Mouse (Mus musculus): ENCODE data around the gene Gad2. TPM values are rescaled to one million over a fixed set of nuclear protein-coding genes. Genes with fewer than 3 reads are reported as not detected.

Gad2 gene
- total and polyA plus RNA-seq, 2 experiments from 2014 or later, result 49.4 to 52.6 TPM

GRCm38 (mm10) chr2:22670415-22670814 lies 48.4 kb downstream of the Gad2 start:
- Histone ChIP-seq H3K36me3 (ENCODE audit: insufficient read depth, low read length) (no peaks in the 10 kb centered on the region), H3K9me3 (ENCODE audit: low read length) (no peaks in the 10 kb centered on the region), H3K27me3 (ENCODE audit: insufficient read depth, low read length) (no peaks in the 10 kb centered on the region), H3K4me3 (ENCODE audit: low read depth, low read length) (no peak overlapping the region), H3K9ac (replicated peaks; ENCODE audit: low read length, poor library complexity, severe bottlenecking) (no peak overlapping the region), H3K4me1 (ENCODE audit: insufficient read depth, low read length) (no peaks in the 10 kb centered on the region), H3K4me2 (ENCODE audit: low read depth, low read length, poor library complexity, severe bottlenecking) (no peak overlapping the region), H3K27ac (ENCODE audit: low read depth, low read length) (no peak overlapping the region)
- no peak for TF ChIP-seq CTCF (IDR thresholded peaks at IDR 0.05)
- ATAC-seq (ENCODE audit: low FRiP score) (no peak), DNase-seq (ENCODE audit: low spot score) (peak; percentile 58)
- 75% methylated on average over 2 of the region's 2 CpGs for WGBS

GRCm38 (mm10) chr2:22671348-22671747 lies 49.3 kb downstream of the Gad2 start:
- ATAC-seq (ENCODE audit: low FRiP score), result no peak
- no peak for TF ChIP-seq CTCF (IDR thresholded peaks at IDR 0.05)
- Histone ChIP-seq H3K9me3 (ENCODE audit: low read length) (no peaks in the 10 kb centered on the region), H3K27me3 (ENCODE audit: insufficient read depth, low read length) (no peaks in the 10 kb centered on the region), H3K9ac (replicated peaks; ENCODE audit: low read length, poor library complexity, severe bottlenecking) (no peak overlapping the region), H3K4me2 (ENCODE audit: low read depth, low read length, poor library complexity, severe bottlenecking) (no peak overlapping the region), H3K4me1 (ENCODE audit: insufficient read depth, low read length) (no peaks in the 10 kb centered on the region), H3K36me3 (ENCODE audit: insufficient read depth, low read length) (no peaks in the 10 kb centered on the region), H3K27ac (ENCODE audit: low read depth, low read length) (no peak overlapping the region), H3K4me3 (ENCODE audit: low read depth, low read length) (no peak overlapping the region)
- WGBS, result 84% methylated on average over 1 of the region's 1 CpGs
- DNase-seq (ENCODE audit: low spot score), result no peak

DNA sequence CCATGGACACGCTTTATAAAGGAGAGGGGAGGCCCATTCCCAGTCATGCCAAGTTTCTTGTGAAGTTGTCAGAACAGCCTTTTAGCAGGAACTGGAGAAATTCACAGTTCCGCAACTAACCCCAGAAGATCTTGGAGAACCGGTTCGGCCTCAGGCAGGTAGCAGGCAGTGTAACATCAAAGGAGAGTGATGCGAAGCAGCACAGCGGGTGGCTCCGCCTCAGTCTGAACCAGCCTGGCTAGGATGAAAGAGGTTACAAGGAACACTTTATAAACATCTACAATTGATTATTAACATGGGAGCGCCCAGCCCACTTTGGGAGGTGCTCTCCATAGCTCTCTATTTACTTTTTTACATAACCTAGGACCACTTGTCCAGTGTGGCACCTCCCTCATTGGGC lies 55.1 kb downstream of the Gad2 start:
- 32% methylated on average over 8 of the region's 8 CpGs for WGBS
- DNase-seq (ENCODE audit: low spot score) (no peak), ATAC-seq (ENCODE audit: low FRiP score) (peak; percentile 52)

DNA sequence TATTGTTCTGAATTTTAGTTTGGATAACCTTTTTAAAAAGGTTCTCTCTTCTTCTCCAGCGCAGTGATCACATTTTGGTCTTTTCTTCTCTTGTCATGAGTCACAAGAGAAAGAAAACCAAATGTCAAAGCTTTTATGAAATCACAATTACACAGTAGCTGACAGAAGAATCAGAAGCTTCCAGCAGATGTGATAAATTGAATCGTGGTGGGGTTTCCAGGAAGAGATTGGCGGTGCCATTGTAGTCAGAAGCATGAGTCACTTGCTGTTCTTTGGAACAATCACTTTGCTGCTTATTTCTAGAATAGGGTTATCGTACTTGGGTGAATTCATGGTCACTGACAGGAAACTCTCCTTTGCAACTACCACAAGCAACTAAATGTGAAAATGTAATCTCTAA lies 57.9 kb downstream of the Gad2 start:
- no peaks in the 10 kb centered on the region for H3K36me3 ChIP-seq (ENCODE audit: insufficient read depth, low read length)
- no peak overlapping the region for H3K27ac ChIP-seq (ENCODE audit: low read depth, low read length)
- no peak for ATAC-seq (ENCODE audit: low FRiP score)
- H3K4me3 ChIP-seq (ENCODE audit: low read depth, low read length), result no peak overlapping the region
- TF ChIP-seq CTCF (IDR thresholded peaks at IDR 0.05), result no peak
- no peaks in the 10 kb centered on the region for H3K9me3 ChIP-seq (ENCODE audit: low read length)
- H3K27me3 ChIP-seq (ENCODE audit: insufficient read depth, low read length), result no peaks in the 10 kb centered on the region
- DNase-seq (ENCODE audit: low spot score), result no peak
- no peaks in the 10 kb centered on the region for H3K4me1 ChIP-seq (ENCODE audit: insufficient read depth, low read length)
- 30% methylated on average over 4 of the region's 4 CpGs for WGBS
- no peak overlapping the region for H3K4me2 ChIP-seq (ENCODE audit: low read depth, low read length, poor library complexity, severe bottlenecking)
- no peak overlapping the region for H3K9ac ChIP-seq (replicated peaks; ENCODE audit: low read length, poor library complexity, severe bottlenecking)

More for the DNA sequence above, 55.1 kb downstream of the Gad2 start:
- Histone ChIP-seq H3K9ac (replicated peaks; ENCODE audit: low read length, poor library complexity, severe bottlenecking) (no peak overlapping the region), H3K4me3 (ENCODE audit: low read depth, low read length) (no peak overlapping the region), H3K9me3 (ENCODE audit: low read length) (no peaks in the 10 kb centered on the region), H3K27me3 (ENCODE audit: insufficient read depth, low read length) (no peaks in the 10 kb centered on the region), H3K4me1 (ENCODE audit: insufficient read depth, low read length) (no peaks in the 10 kb centered on the region), H3K4me2 (ENCODE audit: low read depth, low read length, poor library complexity, severe bottlenecking) (no peak overlapping the region), H3K36me3 (ENCODE audit: insufficient read depth, low read length) (no peaks in the 10 kb centered on the region), H3K27ac (ENCODE audit: low read depth, low read length) (no peak overlapping the region)
- TF ChIP-seq CTCF (IDR thresholded peaks at IDR 0.05), result no peak

- Histone ChIP-seq H3K27me3 (ENCODE audit: insufficient read depth, low read length) (no peaks in the 10 kb centered on the region), H3K9ac (replicated peaks; ENCODE audit: low read length, poor library complexity, severe bottlenecking) (no peak overlapping the region), H3K36me3 (ENCODE audit: insufficient read depth, low read length) (no peaks in the 10 kb centered on the region), H3K4me1 (ENCODE audit: insufficient read depth, low read length) (no peaks in the 10 kb centered on the region), H3K9me3 (ENCODE audit: low read length) (no peaks in the 10 kb centered on the region), H3K4me2 (ENCODE audit: low read depth, low read length, poor library complexity, severe bottlenecking) (no peak overlapping the region), H3K27ac (ENCODE audit: low read depth, low read length) (no peak overlapping the region), H3K4me3 (ENCODE audit: low read depth, low read length) (no peak overlapping the region)
- WGBS, result 82% methylated on average over 7 of the region's 7 CpGs
- ATAC-seq (ENCODE audit: low FRiP score) (no peak), DNase-seq (ENCODE audit: low spot score) (no peak)
- peak; percentile 43; the same call in 1 of the 2 replicates for TF ChIP-seq CTCF (IDR thresholded peaks at IDR 0.05)
Measured at GRCm38 (mm10) chr2:22689969-22690368, 68.0 kb downstream of the Gad2 start.

DNA sequence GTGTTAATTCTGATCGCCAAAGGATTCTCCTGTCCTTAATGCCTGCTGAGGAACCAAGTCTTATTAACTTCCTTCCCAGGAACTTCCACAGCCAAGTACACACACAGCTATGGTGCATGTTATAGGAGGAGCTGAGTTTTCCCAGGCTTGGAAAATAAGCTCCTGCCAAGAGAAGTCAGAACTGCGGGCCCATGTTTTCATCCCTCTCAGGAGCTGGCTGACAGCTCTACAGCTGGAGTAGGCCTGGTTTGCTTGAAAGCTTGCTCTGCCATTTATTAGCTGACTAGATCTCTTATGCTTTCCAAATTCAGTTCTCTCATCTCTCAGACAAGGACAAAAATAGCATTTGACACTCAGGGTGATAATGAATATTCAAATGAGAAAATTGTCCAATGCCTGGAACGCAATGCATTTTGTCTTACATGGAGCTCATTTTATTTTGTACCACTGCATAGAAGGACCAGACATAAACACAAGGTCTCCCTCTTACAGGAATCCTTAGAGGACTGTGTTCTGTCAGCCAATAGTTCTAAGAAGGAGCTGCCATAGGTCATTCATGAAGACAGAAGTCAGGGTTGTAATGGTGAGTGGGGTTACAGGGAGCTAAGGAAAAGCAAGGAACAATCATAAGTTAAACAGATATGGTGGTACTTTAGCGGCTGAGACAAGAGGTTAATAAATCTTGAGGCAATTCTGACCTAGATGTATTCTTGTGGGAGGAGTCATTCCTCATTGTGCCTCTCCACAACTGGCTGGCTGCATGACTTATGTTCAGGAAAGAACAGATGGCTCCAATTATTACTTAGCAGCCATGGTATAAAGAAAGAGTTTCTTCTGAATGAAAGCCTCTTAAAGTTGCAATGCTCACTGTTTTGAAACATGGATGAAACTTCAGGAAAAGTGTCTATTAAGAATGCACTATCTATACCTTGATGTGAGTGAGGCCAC lies 83.0 kb downstream of the Gad2 start:
- no peak for ATAC-seq (ENCODE audit: low FRiP score)
- Histone ChIP-seq H3K27me3 (ENCODE audit: insufficient read depth, low read length) (no peaks in the 10 kb centered on the region), H3K9ac (replicated peaks; ENCODE audit: low read length, poor library complexity, severe bottlenecking) (no peak overlapping the region), H3K36me3 (ENCODE audit: insufficient read depth, low read length) (no peaks in the 10 kb centered on the region), H3K4me2 (ENCODE audit: low read depth, low read length, poor library complexity, severe bottlenecking) (no peak overlapping the region), H3K27ac (ENCODE audit: low read depth, low read length) (no peak overlapping the region), H3K4me3 (ENCODE audit: low read depth, low read length) (no peak overlapping the region), H3K4me1 (ENCODE audit: insufficient read depth, low read length) (no peaks in the 10 kb centered on the region), H3K9me3 (ENCODE audit: low read length) (no peaks in the 10 kb centered on the region)
- TF ChIP-seq CTCF (IDR thresholded peaks at IDR 0.05), result no peak
- DNase-seq (ENCODE audit: low spot score), result peak; percentile 12
- WGBS, result 57% methylated on average over 4 of the region's 4 CpGs

Measured in midbrain, postnatal 0 days (tissue).